Mouse (Mus musculus) heart, postnatal 0 days (tissue): ENCODE results near the gene Adgrl1. TPM values are rescaled to one million over a fixed set of nuclear protein-coding genes. Genes with fewer than 3 reads are reported as not detected.

Experiments used
- ATAC-seq: fragments of 200-750 bp; cut with Nextera tagmentation; 2 replicates; pipeline ENCODE4 v1.8.0; 2017; ENCODE audit warnings: low read depth, moderate number of reproducible peaks, moderate library complexity; ENCODE audit not compliant: insufficient read depth
- DNase-seq: peaks from one replicate; pipeline ENCODE4 v3.0.0-alpha.2; 2016; ENCODE audit warnings: low spot score
- H3K27ac ChIP-seq: fragments of 300-500 bp; sonication (generic); 2 replicates; pipeline ENCODE4 v1.5.1; 2014; ENCODE audit warnings: low read depth, mild to moderate bottlenecking
- H3K27me3 ChIP-seq: fragments of 300-500 bp; sonication (generic); 2 replicates; pipeline ENCODE4 v1.6.1; 2014; ENCODE audit warnings: low read length, mixed read lengths; ENCODE audit not compliant: control insufficient read depth, insufficient read depth
- H3K36me3 ChIP-seq: fragments of 300-500 bp; sonication (generic); replicated peaks from 2 replicates; pipeline ENCODE4 v1.6.1; 2014; ENCODE audit warnings: low read length, mixed read lengths; ENCODE audit not compliant: control insufficient read depth, insufficient read depth
- H3K4me1 ChIP-seq: fragments of 300-500 bp; sonication (generic); 2 replicates; pipeline ENCODE4 v1.6.1; 2014; ENCODE audit warnings: antibody characterized with exemption; ENCODE audit not compliant: control insufficient read depth, insufficient read depth
- H3K4me2 ChIP-seq: fragments of 300-500 bp; sonication (generic); 2 replicates; pipeline ENCODE4 v1.6.1; 2014; ENCODE audit warnings: low read depth, mild to moderate bottlenecking, low read length, moderate library complexity
- H3K4me3 ChIP-seq: fragments of 300-500 bp; sonication (generic); 2 replicates; pipeline ENCODE4 v1.5.1; 2014; ENCODE audit warnings: low read depth, low read length
- H3K9ac ChIP-seq: fragments of 300-500 bp; sonication (generic); replicated peaks from 2 replicates; pipeline ENCODE4 v1.6.1; 2014; ENCODE audit warnings: low read depth, low read length, mixed read lengths
- H3K9me3 ChIP-seq: fragments of 300-500 bp; sonication (generic); replicated peaks from 2 replicates; pipeline ENCODE4 v1.6.1; 2016; ENCODE audit warnings: low read length; ENCODE audit not compliant: control insufficient read depth
- CTCF ChIP-seq: IDR thresholded peaks from 2 replicates; pipeline ENCODE4 v1.5.1; 2016; ENCODE audit warnings: antibody characterized with exemption, control low read depth, low read depth
- EP300 ChIP-seq: IDR thresholded peaks from 2 replicates; pipeline ENCODE4 v1.6.1; 2016; ENCODE audit warnings: antibody characterized with exemption, low read depth
- WGBS: fragments of 180-500 bp; shearing (Covaris S2); extraction: QIAGEN DNeasy Blood & Tissue Kit; methylation state at CpG from one replicate; pipeline ENCODE4 v1.1.7; 2014; 5-methylcytosine and 5-hydroxymethylcytosine counted together
- polyA plus RNA-seq: library from polyadenylated mRNA; unstranded; fragments of >200 nt; fragmentation: Nextera tagmentation; extraction: Ambion mirVana; gene quantifications from 2 replicates; pipeline ENCODE4 v1.2.1, GENCODE M21; 2015
- total RNA-seq: library from RNA; depleted of rRNA; stranded (reverse); fragments of >200 nt; gene quantifications from 2 replicates; pipeline ENCODE4 v1.2.3, GENCODE M21; 2014; ENCODE audit warnings: low replicate concordance

Gene Adgrl1
- total and polyA plus RNA-seq, 2 experiments from 2014 or later: 4.4 to 28.7 TPM

- no peak for ATAC-seq
Observed at GRCm38 (mm10) chr8:83902961-83903666, 3.2 kb downstream of the Adgrl1 start.

GRCm38 (mm10) chr8:83908583-83908982, 8.7 kb downstream of the Adgrl1 start:
- ATAC-seq: no peak
- no peaks in the 10 kb centered on the region for H3K9me3 ChIP-seq
- no peaks in the 10 kb centered on the region for H3K36me3 ChIP-seq
- H3K4me1 ChIP-seq: peaks cover 21% of the 10 kb centered on the region
- H3K4me2 ChIP-seq: no peak overlapping the region
- H3K4me3 ChIP-seq: no peak overlapping the region
- no peak overlapping the region for H3K9ac ChIP-seq
- WGBS: 67% methylated on average over 6 of the region's 6 CpGs
- TF ChIP-seq CTCF (no peak), EP300 (no peak)
- no peak for DNase-seq
- no peak overlapping the region for H3K27ac ChIP-seq
- no peaks in the 10 kb centered on the region for H3K27me3 ChIP-seq

More at GRCm38 (mm10) chr8:83902961-83903666, 3.2 kb downstream of the Adgrl1 start:
- Histone ChIP-seq H3K27me3 (no peaks in the 10 kb centered on the region), H3K36me3 (no peaks in the 10 kb centered on the region), H3K9ac (no peak overlapping the region), H3K9me3 (no peaks in the 10 kb centered on the region), H3K4me2 (no peak overlapping the region), H3K27ac (no peak overlapping the region), H3K4me3 (no peak overlapping the region), H3K4me1 (peaks cover 21% of the 10 kb centered on the region)
- WGBS: 30% methylated on average over 10 of the region's 13 CpGs
- DNase-seq: no peak
- TF ChIP-seq EP300 (no peak), CTCF (no peak)

- WGBS: 66% methylated on average over 8 of the region's 8 CpGs
- ATAC-seq (no peak), DNase-seq (no peak)
- peaks cover 21% of the 10 kb centered on the region for H3K4me1 ChIP-seq
- no peak overlapping the region for H3K4me2 ChIP-seq
- no peak overlapping the region for H3K27ac ChIP-seq
- no peaks in the 10 kb centered on the region for H3K36me3 ChIP-seq
- no peaks in the 10 kb centered on the region for H3K27me3 ChIP-seq
- no peak for TF ChIP-seq EP300
- H3K4me3 ChIP-seq: no peak overlapping the region
- H3K9ac ChIP-seq: no peak overlapping the region
- no peaks in the 10 kb centered on the region for H3K9me3 ChIP-seq
Observed at GRCm38 (mm10) chr8:83909311-83909710, 9.4 kb downstream of the Adgrl1 start.

- WGBS: 53% methylated on average over 5 of the region's 5 CpGs
- no peaks in the 10 kb centered on the region for H3K36me3 ChIP-seq
- no peaks in the 10 kb centered on the region for H3K27me3 ChIP-seq
- H3K4me1 ChIP-seq: peaks cover 19% of the 10 kb centered on the region
- DNase-seq (no peak), ATAC-seq (no peak)
- no peak overlapping the region for H3K4me2 ChIP-seq
- H3K4me3 ChIP-seq: no peak overlapping the region
- no peaks in the 10 kb centered on the region for H3K9me3 ChIP-seq
- TF ChIP-seq EP300 (no peak), CTCF (no peak)
- no peak overlapping the region for H3K9ac ChIP-seq
- H3K27ac ChIP-seq: no peak overlapping the region
Observed at GRCm38 (mm10) chr8:83911809-83912731, 12.2 kb downstream of the Adgrl1 start.

GRCm38 (mm10) chr8:83914232-83914631, 14.3 kb downstream of the Adgrl1 start:
- H3K27me3 ChIP-seq: no peaks in the 10 kb centered on the region
- no peak overlapping the region for H3K4me3 ChIP-seq
- no peak for ATAC-seq
- TF ChIP-seq CTCF (no peak), EP300 (no peak)
- no peak for DNase-seq
- H3K27ac ChIP-seq: no peak overlapping the region
- WGBS: 80% methylated on average over 3 of the region's 3 CpGs
- no peaks in the 10 kb centered on the region for H3K9me3 ChIP-seq
- no peak overlapping the region for H3K4me2 ChIP-seq
- H3K36me3 ChIP-seq: peaks cover 6% of the 10 kb centered on the region; the same call in 1 of the 2 replicates
- no peak overlapping the region for H3K9ac ChIP-seq
- peaks cover 19% of the 10 kb centered on the region for H3K4me1 ChIP-seq
